Mouse (Mus musculus) erythroblast, embryonic 14.5 days (primary cell): ENCODE results near the gene Pif1.

Experiments used
- GATA1 ChIP-seq: IDR thresholded peaks from 2 replicates; pipeline ENCODE4 v1.6.1; 2012; ENCODE audit warnings: low read length, inconsistent platforms, mixed read lengths
- TAL1 ChIP-seq: IDR thresholded peaks from 3 replicates; pipeline ENCODE4 v1.6.1; 2012; ENCODE audit warnings: low read length, inconsistent platforms, mixed read lengths

GRCm38 (mm10) chr9:65547844-65548243 lies 39.1 kb upstream of the Pif1 start:
- no peak for TF ChIP-seq GATA1
- TF ChIP-seq TAL1: no peak
